Mouse (Mus musculus): Measurements from ENCODE around the gene Myh11.

GRCm38 (mm10) chr16:14298461-14298860 lies 7.3 kb upstream of the Myh11 start:
- TF ChIP-seq CTCF (IDR thresholded peaks at IDR 0.05; ENCODE audit: low read depth): no peak
- no peak for TF ChIP-seq EP300 (IDR thresholded peaks at IDR 0.05; ENCODE audit: low read depth)

All from liver, postnatal 0 days (tissue).